Mouse (Mus musculus) spleen, embryonic (tissue): ENCODE measurements around the gene Gpd2.

Experiments
- CTCF ChIA-PET: fragments of 350-600 bp; sonication (Branson Sonifier 250); formaldehyde crosslinking; loops from one replicate; lab custom pipeline; 2022; lab: Charles Lee

Gene Gpd2

GRCm38 (mm10) chr2:57250113-57250512 lies 12.7 kb downstream of the Gpd2 start:
- CTCF ChIA-PET: no interaction called here

DNA sequence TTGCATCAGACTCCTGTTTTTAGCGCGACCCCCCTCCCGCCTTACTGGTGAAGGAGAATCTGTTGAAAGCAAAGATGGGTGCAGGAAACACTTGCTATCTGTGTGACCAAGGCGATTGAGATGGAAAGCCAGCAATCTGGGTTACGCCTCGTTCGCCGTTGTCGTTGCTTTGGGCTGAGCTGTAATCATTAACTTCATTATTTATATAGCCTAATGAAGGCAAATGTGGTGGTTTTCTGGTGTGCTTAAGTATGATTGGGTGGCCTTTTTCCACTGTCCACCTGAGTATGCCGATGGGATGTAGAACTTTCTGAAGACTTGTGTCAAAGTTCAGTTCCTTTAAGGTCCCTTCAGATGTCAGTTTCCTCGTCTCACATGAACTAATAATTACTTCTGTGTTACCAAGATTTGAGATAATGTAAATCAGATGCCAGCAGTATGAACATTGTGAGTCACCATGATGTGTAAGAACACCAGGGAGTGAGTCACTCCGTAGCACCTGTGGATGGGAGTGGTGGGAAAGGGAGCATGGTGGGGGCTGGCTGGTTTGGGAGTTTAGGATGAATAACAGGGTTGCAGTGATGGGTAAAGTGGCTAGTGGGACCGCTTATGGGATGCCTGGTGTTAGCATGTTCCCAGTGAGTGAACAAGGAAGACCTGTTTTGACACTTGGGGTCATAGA lies 14.3 kb downstream of the Gpd2 start:
- CTCF ChIA-PET: no interaction called here

DNA sequence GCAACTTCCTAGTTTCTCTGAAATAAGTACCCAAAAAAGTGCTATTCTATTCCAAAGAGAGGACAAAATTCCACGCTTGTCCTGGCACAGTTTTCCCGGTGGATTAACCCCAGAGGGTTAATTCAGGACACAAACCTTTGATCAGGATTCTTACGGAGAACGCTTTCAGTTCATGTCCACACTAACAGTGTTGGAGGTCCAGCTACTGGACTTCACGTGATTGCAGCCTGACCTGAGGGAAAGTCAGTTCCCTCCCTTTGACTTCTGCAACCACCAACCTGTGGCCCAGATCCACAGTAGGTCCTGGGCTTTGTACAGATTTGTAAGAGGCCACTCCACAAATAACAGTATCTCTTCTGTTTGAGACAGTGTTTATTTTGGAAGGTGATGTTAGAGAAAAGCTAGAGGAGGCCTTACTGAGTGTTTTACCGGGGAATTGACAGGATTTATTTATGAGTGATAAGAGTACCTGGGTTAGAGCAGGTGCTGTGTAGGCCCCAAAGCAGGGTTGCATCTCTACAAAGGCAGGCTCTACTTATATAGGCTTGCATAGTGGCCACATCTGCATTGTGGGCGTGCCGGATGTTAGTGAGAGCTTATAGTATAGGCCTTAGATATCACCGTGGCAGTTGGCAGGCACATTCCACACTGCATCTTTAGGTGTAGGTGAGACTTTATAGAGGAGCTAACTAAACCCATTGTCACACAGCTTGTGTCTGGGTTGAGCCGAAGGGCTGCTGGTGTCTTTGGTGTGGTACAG lies 15.3 kb downstream of the Gpd2 start:
- CTCF ChIA-PET: no interaction called here

GRCm38 (mm10) chr2:57254267-57254666 lies 16.8 kb downstream of the Gpd2 start:
- CTCF ChIA-PET: no interaction called here

DNA sequence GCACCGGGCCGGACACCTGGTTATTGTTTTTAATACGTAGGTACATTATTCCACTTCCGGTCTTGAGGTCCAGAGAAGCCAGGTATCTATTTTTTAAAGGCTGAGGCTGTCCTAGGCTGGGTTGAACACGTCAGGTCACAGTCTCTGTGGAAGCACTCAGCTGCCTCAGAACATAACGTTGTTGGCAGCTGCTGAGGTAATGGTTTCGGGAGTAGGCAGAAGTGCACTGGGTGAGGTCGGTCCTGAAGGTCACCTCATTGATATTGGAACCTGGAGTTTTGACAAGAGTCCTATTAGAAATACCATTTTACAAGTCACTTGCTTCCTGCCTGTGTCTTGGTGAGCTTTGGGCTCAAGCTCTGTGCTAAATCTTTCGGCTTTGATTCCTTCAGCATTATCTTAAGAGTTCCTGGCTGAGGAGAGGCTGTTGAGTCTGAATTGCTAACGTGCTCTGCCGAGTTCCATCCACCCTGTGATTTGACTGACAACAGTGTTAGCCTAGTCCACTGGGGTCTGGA lies 17.8 kb downstream of the Gpd2 start:
- CTCF ChIA-PET: no interaction called here

DNA sequence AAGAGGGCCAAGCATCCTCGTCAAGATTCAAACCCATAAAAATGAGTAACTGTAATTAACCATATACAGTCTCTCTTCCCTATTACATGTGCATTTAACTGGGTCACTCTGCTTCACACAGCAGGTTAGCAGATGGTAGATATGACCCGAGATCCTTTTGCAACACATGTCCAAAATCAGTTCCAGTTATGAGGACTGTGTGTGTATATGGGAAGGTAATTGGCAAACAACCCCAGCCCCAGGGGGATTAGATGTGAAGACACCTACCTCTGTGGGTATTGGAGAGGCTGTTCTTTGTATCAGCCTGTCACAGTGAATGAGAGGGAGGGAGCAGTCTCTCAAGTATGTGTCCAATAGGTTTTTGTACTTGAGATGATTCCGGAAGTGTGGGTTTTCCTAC lies 18.4 kb downstream of the Gpd2 start:
- CTCF ChIA-PET: no interaction called here

DNA sequence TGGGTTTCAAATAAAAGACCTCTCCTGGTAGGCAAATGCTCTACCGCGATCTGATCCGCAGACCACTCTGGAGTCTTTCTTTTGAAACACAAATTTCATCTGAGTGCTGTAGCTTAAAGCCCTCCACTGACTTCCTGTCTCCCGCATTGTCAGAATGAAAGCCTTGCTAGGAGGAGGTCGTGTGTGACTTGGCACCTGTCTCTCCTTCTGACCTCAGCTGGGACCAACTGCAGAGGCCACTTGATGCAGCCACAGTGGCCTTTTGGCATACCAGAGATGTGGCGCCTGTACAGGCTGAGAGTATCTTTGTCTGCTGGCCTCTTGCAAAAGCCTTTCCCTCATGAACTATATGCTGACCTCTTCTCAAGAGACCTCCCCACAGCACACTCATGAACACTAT lies 19.0 kb downstream of the Gpd2 start:
- CTCF ChIA-PET: interaction anchor here (0.7 kb wide), 1 partner anchor 10 kb away, joined by 9 read pairs; no protein-coding TSS in a partner anchor

DNA sequence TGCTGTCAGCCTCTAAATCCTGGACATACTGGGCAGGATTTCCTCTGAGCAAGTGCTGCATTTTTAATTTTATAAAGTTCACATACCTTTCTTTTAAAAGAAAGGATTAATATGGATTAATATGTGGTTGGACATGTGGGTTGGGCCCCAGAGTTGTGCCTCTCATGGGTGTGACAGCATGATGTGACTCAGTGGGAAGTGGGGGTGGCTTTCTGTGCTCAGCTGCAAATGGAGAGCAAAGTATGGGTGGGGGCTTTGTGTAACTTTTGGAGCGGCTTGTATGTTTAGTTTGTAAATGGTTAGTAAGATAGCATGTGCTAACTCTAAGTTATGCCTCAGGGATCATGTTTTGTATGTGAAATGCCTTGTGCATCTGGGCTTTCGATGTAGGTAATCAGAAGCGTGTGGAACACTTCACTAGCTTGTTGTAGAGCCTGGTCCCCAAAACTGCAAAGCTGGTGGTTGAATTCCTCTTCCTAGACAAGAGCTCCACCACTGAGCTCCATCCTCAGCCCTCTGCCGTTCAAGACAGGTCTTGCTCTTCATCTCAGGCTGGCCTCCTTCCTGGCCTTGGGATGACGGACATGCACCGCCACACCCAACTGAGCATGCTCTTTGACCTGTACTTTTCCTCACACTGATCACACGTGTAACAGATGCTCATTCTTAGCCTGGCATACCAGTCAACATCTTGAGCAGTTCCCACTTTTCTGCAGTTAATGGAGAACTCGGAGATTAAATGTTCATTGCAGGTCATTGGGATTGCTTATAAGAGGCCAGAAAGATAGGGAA lies 24.0 kb downstream of the Gpd2 start:
- CTCF ChIA-PET: interaction anchor here (0.6 kb wide), 1 partner anchor 40 kb away, joined by 5 read pairs; no protein-coding TSS in a partner anchor

- CTCF ChIA-PET: no interaction called here
Measured at GRCm38 (mm10) chr2:57263431-57263830, 26.0 kb downstream of the Gpd2 start.

GRCm38 (mm10) chr2:57264912-57265311 lies 27.5 kb downstream of the Gpd2 start:
- CTCF ChIA-PET: no interaction called here

- CTCF ChIA-PET: interaction anchor here (0.6 kb wide), 2 partner anchors 10 to 102 kb away, joined by 3 to 9 read pairs; no protein-coding TSS in a partner anchor
Measured at GRCm38 (mm10) chr2:57266679-57267393, 29.4 kb downstream of the Gpd2 start.

- CTCF ChIA-PET: interaction anchor here (0.6 kb wide), 1 partner anchor 102 kb away, joined by 3 read pairs; no protein-coding TSS in a partner anchor
Measured at GRCm38 (mm10) chr2:57267394-57267716, 29.9 kb downstream of the Gpd2 start.

- CTCF ChIA-PET: no interaction called here
Measured at GRCm38 (mm10) chr2:57267896-57268295, 30.5 kb downstream of the Gpd2 start.

DNA sequence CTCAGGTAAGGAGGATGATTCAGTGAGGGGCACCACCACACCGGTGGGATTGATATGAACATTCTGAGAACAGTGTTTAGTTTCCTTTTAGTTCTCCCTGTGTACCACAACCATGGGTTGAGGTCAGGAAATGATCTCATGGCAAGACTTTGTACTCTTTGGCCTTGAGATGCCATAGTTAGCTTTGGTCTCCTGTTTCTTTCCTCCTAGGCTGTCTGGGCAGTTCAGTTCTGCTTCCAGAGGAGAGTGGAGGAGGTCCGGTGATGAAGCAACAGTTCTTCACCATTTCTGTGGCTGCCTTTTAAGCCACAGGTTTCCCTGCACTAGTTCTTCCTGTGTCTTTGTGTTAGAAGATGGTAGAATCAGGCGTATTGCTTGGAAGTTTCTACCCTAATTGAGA lies 31.4 kb downstream of the Gpd2 start:
- CTCF ChIA-PET: no interaction called here

GRCm38 (mm10) chr2:57269690-57270435 lies 32.4 kb downstream of the Gpd2 start:
- CTCF ChIA-PET: no interaction called here

DNA sequence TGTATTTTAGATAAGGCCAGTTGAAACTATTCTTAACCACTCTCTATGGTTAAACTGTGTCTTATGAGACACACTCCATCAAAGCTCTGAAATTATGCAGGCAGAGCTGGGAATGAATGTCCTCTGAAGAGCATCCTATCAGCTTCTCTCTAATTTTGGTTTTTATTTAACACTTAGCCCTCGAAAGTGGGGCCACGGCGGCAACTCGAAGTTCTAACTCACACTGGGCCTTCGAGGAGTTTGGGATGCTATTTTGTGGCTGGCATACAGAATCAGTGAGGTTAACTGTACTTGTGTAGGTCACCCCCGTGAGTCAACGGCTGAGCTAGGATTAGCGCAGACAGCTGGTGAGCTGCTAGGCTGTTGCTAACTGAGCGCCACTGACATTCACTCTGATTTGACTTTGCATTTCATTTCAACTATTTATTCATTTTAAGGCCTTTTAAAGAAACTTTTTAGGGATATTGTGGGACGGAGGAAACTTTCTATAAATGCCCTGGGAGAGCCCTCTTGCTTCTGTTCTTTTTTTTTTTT lies 42.8 kb downstream of the Gpd2 start:
- CTCF ChIA-PET: interaction anchor here (0.6 kb wide), 1 partner anchor 86 kb away, joined by 3 read pairs; no protein-coding TSS in a partner anchor

DNA sequence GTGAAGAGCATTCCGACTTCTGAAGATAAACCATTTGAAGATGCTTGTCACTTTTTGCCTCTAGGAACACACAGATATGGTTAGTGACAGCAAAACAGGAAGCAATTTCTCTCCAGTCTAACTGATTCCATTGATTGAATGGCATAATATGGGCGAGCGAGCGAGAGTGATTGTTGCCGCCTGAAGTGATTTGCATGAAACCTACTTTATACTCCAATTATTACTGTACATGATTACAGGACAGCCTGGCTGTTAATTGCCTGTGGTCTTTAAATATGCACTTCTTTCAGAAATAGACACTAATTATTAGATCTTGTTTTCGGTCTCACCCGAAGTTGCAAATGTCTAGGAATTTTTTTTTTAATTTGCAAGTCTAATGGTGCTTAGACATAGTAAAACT lies 46.4 kb downstream of the Gpd2 start:
- CTCF ChIA-PET: no interaction called here

GRCm38 (mm10) chr2:57285197-57285596 lies 47.8 kb downstream of the Gpd2 start:
- CTCF ChIA-PET: no interaction called here

DNA sequence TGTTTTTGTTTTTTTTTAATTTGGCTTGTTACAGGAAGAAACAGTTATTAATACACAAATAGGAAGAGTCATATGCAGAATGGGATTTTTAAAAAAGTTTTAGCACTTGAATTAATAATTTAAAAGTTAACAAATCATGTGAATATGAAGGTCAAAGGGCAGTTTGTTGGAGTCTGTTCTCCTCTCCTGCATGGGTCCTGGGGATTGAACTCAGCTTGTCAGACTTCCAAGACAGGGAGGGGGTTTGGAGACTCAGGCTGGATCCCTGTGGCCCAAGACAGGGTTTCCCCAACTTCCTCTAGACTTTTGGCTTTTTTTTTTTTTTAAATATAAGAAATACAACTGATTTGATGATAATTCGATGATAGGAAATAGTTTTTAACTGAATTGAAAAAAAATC lies 50.6 kb downstream of the Gpd2 start:
- CTCF ChIA-PET: no interaction called here

DNA sequence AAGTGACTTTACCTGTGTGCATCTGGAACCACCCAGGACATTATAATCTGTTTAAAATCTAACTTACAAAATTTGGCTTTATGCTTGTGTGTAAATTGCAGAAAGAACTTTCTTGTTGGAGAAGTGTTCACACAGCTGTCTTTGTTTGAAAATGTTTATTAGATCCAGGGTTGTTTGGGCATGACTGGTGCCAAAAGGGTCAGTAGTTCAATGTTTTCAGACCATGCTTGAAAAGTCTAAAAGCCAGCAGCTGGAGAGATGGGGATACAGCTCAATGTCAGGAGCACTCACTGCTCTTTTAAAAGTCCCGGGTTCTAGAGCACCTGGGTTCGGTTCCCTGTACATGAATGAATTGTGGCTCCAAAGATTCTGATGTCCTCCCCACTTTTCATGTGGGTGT lies 56.1 kb downstream of the Gpd2 start:
- CTCF ChIA-PET: no interaction called here
